Mouse (Mus musculus) stomach, embryonic 15.5 days (tissue): ENCODE results near the gene Fam181a. TPM values are rescaled to one million over a fixed set of nuclear protein-coding genes. Genes with fewer than 3 reads are reported as not detected.

ENCODE experiments used
- ATAC-seq: fragments of 200-750 bp; cut with Nextera tagmentation; 2 replicates; pipeline ENCODE4 v1.8.0; 2017; ENCODE audit warnings: low read depth, moderate number of reproducible peaks, moderate TSS enrichment; ENCODE audit not compliant: insufficient read depth, low FRiP score
- H3K27ac ChIP-seq: fragments of 300-500 bp; sonication (generic); 2 replicates; pipeline ENCODE4 v1.5.1; 2015; ENCODE audit warnings: mild to moderate bottlenecking, inconsistent platforms
- H3K27me3 ChIP-seq: fragments of 300-500 bp; sonication (generic); replicated peaks from 2 replicates; pipeline ENCODE4 v1.6.1; 2015; ENCODE audit warnings: inconsistent platforms
- H3K36me3 ChIP-seq: fragments of 300-500 bp; sonication (generic); 2 replicates; pipeline ENCODE4 v1.6.1; 2015; ENCODE audit warnings: inconsistent platforms
- H3K4me1 ChIP-seq: fragments of 300-500 bp; sonication (generic); 2 replicates; pipeline ENCODE4 v1.6.1; 2015; ENCODE audit warnings: inconsistent platforms
- H3K4me2 ChIP-seq: fragments of 300-500 bp; sonication (generic); 2 replicates; pipeline ENCODE4 v1.6.1; 2015; ENCODE audit warnings: mild to moderate bottlenecking, inconsistent platforms
- H3K4me3 ChIP-seq: fragments of 300-500 bp; sonication (generic); replicated peaks from 2 replicates; pipeline ENCODE4 v1.5.1; 2015; ENCODE audit warnings: inconsistent platforms
- H3K9ac ChIP-seq: fragments of 300-500 bp; sonication (generic); 2 replicates; pipeline ENCODE4 v1.6.1; 2015; ENCODE audit warnings: inconsistent platforms
- H3K9me3 ChIP-seq: fragments of 300-500 bp; sonication (generic); 2 replicates; pipeline ENCODE4 v1.6.1; 2016; ENCODE audit warnings: inconsistent platforms
- WGBS: fragments of 180-500 bp; shearing (Covaris S2); methylation state at CpG from one replicate; pipeline ENCODE4 v1.1.7; 2015; 5-methylcytosine and 5-hydroxymethylcytosine counted together
- polyA plus RNA-seq: library from polyadenylated mRNA; unstranded; fragments of >200 nt; fragmentation: Nextera tagmentation; extraction: Ambion mirVana; gene quantifications from 2 replicates; pipeline ENCODE4 v1.2.1, GENCODE M21; 2015

Fam181a gene
- polyA plus RNA-seq, 1 experiment from 2014 or later = not detected

GRCm38 (mm10) chr12:103360812-103361211 is 50.0 kb downstream of the Fam181a start:
- no peaks in the 10 kb centered on the region for H3K36me3 ChIP-seq
- H3K9ac ChIP-seq = no peak overlapping the region
- H3K27me3 ChIP-seq = no peaks in the 10 kb centered on the region
- no peak for ATAC-seq
- no peaks in the 10 kb centered on the region; the same call in 1 of the 2 replicates for H3K4me1 ChIP-seq
- H3K4me2 ChIP-seq = no peak overlapping the region
- H3K9me3 ChIP-seq = no peaks in the 10 kb centered on the region
- H3K4me3 ChIP-seq = no peak overlapping the region
- 80% methylated on average over 8 of the region's 8 CpGs for WGBS
- no peak overlapping the region for H3K27ac ChIP-seq

- 81% methylated on average over 17 of the region's 17 CpGs for WGBS
- H3K9me3 ChIP-seq = no peaks in the 10 kb centered on the region
- no peak for ATAC-seq
Observed at GRCm38 (mm10) chr12:103361539-103362307, 50.9 kb downstream of the Fam181a start.

GRCm38 (mm10) chr12:103362336-103362735 is 51.6 kb downstream of the Fam181a start:
- H3K27me3 ChIP-seq = no peaks in the 10 kb centered on the region
- no peak for ATAC-seq
- 68% methylated on average over 3 of the region's 3 CpGs for WGBS
- no peak overlapping the region for H3K27ac ChIP-seq
- H3K4me1 ChIP-seq = no peaks in the 10 kb centered on the region; the same call in 1 of the 2 replicates
- H3K36me3 ChIP-seq = no peaks in the 10 kb centered on the region
- no peak overlapping the region for H3K4me3 ChIP-seq
- H3K9me3 ChIP-seq = no peaks in the 10 kb centered on the region
- H3K9ac ChIP-seq = no peak overlapping the region
- no peak overlapping the region for H3K4me2 ChIP-seq

More at GRCm38 (mm10) chr12:103361539-103362307, 50.9 kb downstream of the Fam181a start:
- Histone ChIP-seq H3K27ac (no peak overlapping the region), H3K27me3 (no peaks in the 10 kb centered on the region), H3K4me2 (no peak overlapping the region), H3K36me3 (no peaks in the 10 kb centered on the region), H3K4me3 (no peak overlapping the region), H3K9ac (no peak overlapping the region), H3K4me1 (no peaks in the 10 kb centered on the region; the same call in 1 of the 2 replicates)

Other genes with a start within 250 kb of the Fam181a start
- 1.4 TPM in 2 replicates for gene Prima1, start 68.8 kb upstream of the Fam181a start, polyA plus RNA-seq
- 16.7 and 18.7 TPM in 2 replicates for gene Asb2, start 45.0 kb downstream of the Fam181a start, polyA plus RNA-seq
- gene Otub2, start 77.7 kb downstream of the Fam181a start, polyA plus RNA-seq = 7.3 and 9.2 TPM in 2 replicates
- gene 9330161L09Rik, start 96.8 kb downstream of the Fam181a start, polyA plus RNA-seq = 0.18 and 0.49 TPM in 2 replicates
- gene Ddx24, start 114.9 kb downstream of the Fam181a start, polyA plus RNA-seq = 91.9 and 105 TPM in 2 replicates
- 46.7 and 53.3 TPM in 2 replicates for gene Ifi27, start 123.2 kb downstream of the Fam181a start, polyA plus RNA-seq
- 24.8 and 25.2 TPM in 2 replicates for gene Ifi27l2a, start 132.7 kb downstream of the Fam181a start, polyA plus RNA-seq
- 7.0 and 7.8 TPM in 2 replicates for gene Ifi27l2b, start 146.2 kb downstream of the Fam181a start, polyA plus RNA-seq
- 1.5 and 1.8 TPM in 2 replicates for gene Ppp4r4, start 221.3 kb downstream of the Fam181a start, polyA plus RNA-seq